Mouse (Mus musculus) yolk sac, embryonic 10.5 days (tissue): ENCODE measurements around the gene Ranbp3.

ENCODE experiments used
- DNase-seq: peaks from one replicate; pipeline ENCODE4 v3.0.0-alpha.2; 2017; ENCODE audit warnings: low spot score

The Ranbp3 gene

DNA sequence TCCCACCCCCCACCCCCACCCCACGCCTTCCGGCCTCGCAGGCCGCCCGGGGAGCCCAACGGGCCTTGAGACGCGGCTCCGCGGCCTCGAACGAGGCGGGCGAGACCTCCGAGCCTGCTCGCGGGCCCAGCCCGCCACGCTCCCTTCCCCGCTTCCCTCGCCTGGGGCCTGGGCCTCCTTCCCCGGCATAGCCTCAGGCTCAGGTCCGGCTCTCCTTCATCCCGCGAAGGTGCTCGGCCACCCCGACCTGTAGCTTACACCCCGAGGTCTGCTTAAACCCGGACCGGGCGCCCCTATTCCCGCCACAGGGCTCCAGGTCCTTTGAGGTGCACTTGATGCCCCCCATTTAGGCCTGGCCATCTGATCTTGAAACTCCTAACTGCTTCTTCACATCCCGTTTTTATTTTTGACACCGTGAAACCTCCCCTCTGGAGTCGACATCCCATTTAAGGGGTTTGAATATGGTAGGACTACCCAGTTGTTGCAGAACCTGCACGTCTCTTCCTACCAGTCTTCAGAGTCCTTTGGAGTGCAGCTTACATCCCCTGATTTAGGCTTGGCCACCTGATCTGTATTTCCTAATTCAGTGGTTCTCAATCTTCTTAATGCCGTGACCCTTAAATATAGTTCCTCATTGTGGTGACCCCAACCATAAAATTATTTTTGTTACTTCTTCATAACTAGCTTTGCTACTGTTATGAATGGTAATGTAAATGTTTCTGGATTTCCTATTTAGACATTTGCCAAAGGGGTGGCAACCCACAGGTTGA lies 738 bp downstream of the Ranbp3 start:
- DNase-seq = no peak

DNA sequence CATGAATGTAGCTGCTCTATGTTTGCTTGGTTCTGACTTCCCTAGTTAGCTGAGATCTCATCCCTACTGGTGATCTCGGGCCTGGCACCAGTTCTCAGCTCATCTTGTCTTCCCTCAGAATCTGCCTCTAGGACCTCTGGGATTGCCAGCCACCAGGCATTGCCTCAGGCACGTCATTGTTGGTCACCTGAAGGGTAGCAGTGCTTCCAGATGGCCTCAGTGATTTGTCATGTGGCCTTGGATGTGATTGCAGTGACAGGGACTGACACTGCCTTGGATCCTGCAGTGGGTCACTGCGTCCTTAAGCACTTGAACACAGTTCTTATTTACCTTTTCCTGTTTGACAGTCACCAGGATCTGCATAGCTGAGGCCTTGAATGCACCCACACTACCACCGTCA lies 8.7 kb downstream of the Ranbp3 start:
- DNase-seq = no peak

DNA sequence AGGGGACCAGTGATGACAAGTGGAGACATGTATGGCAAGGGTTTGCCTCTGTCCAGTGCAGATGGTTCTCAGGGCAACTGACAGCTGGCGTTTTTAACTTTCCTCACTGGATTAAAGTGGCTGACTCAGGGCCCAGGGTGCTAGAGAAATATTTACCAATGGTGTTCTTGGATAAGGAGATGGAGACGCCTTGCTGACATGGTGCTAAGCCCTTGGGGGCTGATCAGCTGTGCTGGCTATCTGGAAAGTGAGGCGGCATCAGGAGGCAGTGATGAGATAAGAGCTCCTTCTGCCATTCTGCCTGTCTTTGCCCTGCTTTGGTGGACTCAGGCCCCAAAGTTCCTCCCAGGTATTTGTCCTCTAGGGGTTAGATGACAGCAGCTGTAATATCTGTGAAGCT lies 9.8 kb downstream of the Ranbp3 start:
- peak; percentile 36 for DNase-seq

DNA sequence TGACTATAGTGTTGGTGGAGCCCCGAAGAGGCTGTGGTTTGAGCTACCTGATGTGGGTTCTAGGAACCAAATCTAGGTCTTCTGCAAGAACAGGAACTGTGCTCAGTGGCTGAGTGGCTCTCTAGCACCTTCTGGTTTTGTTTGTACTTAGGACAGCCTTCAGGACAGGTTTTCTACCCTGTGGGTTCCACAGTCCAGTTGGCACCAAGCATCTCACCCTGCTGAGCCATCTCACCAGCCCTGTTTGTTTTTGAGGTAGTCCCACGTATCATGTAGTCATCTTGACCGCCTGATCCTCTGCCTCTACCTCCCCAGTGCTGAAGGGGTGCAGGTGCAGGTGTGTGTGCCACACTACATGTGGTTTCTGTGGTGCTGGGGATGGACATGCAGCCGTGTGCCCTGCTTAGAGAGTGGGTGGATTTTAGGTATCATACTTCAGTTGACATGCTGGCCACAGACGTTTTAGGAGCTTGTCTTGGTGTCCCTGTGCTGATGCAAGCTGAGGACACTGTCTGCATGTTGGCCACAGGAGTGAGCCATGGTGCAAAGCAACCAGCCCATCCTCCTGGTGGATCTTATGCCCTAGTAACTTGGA lies 10.5 kb downstream of the Ranbp3 start:
- DNase-seq = no peak

DNA sequence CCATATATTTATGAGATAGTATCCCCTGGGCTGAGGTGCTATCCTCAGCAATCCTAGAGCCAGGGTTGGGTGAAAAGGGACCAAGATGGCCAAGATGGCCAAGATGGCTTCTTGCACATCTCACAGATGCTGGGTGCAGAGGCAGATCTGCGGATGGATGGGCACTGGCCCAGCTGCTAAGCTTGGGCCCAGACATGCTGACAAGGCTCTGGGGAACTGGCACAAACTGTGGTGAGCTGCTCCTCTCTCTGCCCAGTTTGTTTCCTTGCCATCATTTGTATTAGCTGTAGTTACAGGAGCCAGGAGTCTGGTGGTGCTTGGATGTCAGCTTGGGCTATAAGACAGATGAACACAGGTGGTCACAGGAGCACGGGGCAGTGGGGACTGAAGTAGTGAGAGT lies 11.6 kb downstream of the Ranbp3 start:
- DNase-seq = no peak

DNA sequence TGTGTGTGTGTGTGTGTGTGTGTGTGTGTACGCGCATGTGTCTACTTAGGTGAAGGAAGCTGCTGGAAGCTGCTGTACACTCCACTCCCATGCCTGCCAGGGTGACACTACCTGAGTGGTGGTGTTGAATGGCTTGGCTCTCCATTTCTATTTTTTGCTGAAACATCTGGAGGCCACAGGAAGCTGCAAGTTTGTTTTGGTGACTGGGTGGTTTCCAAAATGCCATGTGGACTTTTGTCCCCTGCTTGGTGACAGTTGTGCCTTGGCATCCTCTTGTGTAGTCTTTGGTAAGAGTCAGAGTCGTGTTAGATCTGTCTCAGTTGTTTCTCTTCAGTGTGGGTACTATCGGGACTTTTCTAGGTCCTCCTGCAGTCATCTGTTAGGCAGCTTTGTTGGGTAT lies 13.7 kb downstream of the Ranbp3 start:
- DNase-seq = no peak

DNA sequence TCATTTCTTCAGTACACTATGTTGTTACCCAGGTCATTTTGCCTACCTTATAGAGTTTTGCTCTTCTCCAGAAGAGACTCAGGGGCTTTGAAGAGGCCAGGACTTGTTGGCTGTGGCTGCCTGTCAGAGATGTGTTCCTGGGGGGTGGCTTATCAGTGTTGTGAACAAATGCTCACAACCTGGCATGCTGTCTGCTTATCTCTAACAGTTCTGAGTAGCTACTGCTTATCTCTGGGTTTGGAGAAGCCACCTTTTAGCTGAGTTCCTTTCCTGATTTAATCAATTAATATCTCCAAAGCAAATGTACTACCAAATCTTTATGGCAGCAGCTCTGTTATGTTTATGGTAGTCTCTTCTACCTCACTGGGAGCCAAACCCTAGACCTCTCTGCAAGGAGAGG lies 15.0 kb downstream of the Ranbp3 start:
- DNase-seq = peak; percentile 40

DNA sequence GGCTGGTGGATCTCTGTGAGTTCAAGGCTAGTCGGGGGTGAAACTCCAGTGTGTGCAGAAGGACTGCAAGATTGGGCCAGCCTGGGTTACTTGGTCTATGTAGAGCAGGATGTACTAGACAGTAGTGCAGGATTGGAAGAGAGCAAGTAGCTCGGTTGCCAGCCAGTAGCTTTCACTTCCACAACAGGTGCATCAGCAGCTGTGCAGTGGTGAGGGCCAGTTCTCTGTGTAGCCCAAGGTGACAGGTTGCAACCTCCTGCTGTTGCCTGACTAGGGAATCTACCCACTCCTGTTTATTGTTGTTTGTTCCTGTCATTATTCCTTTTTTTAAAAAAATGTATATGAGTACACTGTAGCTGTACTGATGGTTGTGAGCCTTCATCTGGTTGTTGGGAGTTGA lies 15.6 kb downstream of the Ranbp3 start:
- no peak for DNase-seq

DNA sequence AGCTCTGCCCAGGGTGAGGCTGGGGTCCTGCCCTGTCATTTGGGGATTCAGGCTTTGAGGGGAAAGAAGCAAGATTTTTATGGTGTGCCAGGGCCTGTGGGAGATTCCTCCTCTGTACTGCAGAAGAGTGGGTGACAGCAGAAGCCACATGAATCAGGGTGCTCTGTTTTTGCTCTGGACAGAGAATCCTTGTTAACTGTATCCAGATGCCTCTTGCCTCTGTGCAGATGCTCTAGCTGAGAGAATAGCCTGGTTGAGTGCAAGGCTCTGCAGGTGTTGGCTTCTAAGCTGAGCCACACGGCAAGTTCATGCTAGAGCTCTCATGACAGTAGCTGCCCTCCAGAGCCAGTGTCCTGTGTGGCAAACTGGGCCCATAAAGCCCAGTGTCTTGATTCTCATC lies 20.3 kb downstream of the Ranbp3 start:
- DNase-seq = no peak

DNA sequence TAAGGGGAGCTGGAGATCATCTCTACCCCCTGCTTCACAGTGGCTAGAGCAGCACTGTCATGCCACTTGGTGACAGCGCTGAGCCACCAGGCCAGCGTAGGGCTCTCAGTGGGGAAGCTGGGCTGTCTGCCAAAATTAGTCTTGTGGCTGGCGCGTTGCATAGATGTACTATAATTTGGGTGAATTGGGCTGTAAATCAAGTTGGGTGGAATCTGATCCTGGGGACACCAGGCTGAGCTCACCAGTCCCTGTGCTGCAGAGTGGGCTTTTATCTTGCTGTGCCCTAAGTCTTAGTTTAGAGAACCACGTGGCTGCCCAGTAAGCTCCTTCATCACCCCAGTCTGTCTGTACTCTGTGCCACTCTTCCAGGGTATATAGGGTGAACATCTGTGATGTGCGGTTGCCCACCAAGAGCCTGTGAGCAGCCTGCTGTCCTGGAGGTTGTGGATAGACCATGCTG lies 20.8 kb downstream of the Ranbp3 start:
- DNase-seq = no peak

DNA sequence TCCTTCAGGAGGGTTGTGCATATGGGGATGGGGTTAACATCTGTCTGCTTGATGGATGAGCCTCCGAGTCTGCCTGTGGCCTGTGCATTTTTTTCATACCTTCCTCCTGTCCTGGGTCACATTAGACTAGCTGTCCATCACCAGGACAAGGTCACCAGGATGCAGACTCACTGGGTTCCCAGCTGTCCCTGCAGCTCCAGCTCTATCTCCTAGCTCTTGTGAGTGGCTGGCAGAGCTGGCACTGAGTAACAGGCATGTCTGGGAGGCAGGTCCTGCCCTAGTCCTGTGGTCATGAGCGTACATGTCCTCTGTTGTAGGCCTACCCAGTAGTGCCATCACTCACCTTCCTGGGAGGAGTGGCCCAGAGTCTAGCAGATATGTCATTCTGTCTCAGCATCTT lies 27.4 kb downstream of the Ranbp3 start:
- no peak for DNase-seq

DNA sequence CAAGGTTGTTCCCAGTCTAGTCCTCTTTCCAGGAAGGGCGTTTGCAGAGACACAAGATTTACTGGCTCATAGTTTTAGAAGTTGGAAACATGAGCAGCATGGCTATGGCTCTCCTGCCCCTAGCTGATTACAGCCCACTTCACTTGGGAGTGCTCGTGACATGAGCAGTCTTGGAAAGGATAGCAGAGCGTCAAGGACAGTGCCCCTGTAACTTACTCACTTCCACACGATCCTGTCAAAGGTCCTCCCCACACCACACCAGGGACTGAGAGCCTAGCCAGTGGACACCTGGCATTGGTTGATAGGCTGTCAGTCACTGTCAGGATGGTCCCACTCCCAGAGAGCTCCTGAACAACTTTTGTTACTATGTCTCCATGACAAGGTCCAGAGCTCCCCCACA lies 29.9 kb downstream of the Ranbp3 start:
- DNase-seq = no peak

DNA sequence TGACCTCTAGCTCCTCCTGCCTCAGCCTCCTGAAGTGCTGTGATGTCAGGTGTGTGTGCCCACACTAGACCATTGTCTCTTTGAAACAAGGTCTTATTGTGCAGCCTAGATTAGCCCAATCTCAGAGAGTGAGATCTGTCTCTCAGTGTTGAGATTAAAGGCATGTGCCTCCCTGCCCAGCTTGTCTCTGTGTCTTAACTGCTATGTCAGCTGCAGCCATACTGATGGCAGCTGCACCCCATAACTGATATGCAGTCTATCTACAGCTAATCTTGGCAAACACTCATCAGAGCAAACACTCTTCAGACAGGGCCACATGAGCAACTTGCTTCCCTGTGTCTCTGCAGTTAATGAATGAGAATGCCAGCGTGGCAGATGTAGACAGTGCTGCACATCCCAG lies 33.4 kb downstream of the Ranbp3 start:
- DNase-seq = no peak

DNA sequence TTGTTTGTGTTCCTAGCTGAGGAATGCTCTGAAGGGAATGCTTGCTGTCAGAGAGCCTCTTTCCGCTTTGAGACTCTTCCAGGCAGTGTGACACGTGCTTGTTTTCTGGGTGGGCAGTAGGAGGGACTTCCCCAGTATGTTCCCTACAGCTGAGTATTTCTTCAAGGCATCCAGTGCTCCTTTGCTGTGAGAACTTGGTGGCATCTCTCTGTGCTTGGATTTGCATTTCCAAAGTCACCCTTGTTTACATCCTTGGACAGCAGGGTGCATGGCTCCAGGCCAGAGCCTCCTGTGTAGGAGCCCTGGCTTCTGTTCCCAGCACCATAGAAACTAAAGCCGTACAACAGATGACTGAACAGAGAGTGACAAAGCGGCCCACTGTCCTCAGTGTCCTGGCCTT lies 35.6 kb downstream of the Ranbp3 start:
- DNase-seq = no peak

DNA sequence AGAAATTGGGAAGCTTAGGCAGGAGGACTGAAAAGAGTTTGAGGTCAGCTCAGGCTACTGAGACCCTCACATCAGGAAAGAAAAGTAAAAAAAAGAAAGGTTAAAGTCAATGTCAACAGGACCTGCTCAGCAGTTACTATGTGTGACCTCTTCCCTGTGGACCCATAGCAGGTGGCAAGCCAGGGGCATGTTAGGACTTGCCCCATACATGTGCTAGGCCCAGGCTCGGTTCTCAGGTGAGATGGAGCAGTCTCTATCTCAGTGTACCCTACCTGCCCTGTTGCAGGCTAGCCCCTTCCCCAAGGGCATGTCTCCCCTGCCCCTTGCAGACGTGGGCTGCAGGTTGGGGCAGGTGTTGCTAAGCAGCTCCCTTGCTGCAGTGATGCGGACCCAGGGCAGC lies 36.6 kb downstream of the Ranbp3 start:
- no peak for DNase-seq

DNA sequence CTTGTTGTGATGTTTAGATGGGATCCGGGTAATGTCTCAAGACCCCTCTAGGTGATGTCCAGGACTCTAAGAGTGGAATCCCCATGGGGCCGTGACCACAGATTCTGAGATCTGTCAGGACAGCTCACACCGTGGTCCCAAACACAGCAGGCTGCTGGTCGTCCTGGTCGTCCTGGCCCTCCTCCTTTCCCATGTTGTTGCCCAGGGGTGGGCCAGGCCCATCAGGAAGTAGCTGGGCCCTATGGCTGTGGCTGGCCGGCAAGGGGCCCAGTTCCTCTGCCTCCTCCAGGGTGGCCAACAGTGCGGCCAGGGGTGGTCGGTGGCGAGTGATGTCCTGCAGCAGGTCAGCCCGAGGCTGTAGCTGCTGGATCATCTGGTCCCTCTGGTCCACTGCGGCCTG lies 42.3 kb downstream of the Ranbp3 start:
- no peak for DNase-seq

DNA sequence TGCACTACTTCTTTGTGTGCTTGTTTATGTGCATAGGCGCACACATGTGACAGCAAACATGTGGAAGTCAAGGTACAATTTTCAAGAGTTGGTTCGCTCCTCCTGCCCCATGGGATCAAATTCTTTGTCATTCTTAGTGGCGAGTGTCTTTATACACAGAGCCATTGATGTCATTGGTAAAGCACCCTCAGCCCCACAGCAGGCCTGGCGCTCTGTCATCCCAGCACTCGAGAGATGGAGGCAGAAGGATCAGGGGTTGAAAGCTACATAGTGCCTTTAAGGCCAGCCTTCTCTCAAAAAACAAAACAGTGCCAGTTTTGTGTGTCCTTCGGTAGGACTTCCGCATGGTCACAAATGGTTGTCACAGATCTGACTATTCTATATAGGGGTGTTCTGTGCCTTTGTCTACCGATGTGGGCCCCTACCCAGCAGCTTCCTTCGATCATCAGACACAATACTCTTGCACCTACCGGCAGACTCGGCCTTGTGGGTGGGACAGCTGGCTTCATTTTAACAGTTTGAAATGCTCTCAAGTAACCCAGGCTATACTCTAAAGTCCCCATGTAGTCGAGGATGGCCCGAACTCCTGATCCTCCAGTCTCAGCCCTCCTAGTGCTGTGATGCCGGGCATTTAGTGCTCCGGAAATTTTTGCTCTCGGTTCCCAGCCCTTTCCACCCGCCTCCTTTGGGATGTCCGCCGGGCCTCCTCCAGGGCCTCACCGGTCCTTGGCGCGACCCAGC lies 43.0 kb downstream of the Ranbp3 start:
- no peak for DNase-seq

DNA sequence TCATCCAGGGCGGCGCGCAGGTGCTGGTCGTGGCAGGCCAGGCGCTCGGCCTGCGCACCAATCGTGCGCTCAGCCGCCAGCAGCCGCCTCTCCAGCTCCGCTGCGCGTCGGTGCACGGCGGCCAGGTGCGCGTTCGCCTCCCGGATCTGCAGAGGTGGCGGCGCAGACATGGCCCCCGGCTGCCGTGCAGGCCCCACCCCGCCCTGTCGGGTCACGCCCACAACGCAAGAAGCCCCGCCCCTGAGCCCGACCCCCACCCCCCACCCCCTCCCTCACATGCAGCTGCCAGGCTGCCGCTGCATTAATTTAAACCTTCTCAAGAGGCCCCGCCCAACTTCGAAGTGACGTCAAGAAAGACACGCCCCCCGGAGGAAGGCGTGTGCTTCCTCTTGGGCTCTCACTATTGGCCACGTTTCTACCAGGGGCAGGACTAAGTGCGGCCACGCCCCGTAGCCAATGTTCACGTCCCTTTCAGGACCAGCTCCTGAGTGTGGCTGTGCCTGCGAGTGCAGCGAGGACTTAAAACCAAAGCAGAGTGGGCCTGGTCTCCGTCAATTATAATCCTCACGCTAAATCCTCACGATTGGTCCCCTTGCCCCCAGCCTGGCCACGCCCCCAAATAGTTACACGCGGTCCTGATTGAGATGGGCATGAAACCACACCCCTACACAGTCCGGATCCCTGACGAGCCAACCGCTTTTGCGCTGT lies 43.7 kb downstream of the Ranbp3 start:
- DNase-seq = peak; percentile 99

DNA sequence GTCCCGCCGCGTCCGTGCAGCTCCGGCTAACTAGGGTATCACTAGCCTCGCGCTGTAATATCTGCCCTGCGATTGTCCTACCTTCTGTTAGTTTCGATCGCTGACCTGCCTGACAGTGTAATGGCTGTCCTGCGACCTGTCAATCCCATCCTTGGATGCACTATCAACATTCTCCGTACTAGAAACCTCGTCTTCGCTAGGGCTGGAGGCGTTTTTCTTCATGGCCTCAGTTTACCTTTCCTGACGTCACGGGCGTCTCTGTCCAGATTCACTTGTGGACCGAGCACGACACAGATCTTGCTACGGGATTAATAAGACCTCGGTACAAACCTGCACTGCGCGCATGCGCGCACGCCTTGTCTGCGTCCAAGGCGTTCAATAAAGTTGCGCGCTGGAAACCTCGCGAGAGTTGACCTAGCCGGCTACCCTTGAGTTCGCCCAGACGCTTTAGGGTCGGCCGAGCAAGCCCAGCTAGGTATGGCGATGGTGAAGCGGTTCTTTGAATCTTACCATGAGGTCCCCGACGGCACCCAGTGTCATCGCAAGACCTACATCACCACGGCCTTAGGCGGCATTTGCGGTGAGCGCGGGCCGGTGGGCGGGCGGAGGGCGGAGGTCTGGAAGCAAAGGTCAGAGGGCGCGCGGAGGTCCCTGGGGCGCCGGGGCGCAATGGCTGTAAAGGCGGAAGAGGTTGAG lies 44.4 kb downstream of the Ranbp3 start, which contains the start of the genes Ndufa11 and Vmac:
Gene Ndufa11, plus strand, starts transcription at position 405 of the 696 bp plus-strand sequence.
Gene Vmac, minus strand, starts transcription at position 660 of the 696 bp plus-strand sequence.
- DNase-seq = peak; percentile 95

DNA sequence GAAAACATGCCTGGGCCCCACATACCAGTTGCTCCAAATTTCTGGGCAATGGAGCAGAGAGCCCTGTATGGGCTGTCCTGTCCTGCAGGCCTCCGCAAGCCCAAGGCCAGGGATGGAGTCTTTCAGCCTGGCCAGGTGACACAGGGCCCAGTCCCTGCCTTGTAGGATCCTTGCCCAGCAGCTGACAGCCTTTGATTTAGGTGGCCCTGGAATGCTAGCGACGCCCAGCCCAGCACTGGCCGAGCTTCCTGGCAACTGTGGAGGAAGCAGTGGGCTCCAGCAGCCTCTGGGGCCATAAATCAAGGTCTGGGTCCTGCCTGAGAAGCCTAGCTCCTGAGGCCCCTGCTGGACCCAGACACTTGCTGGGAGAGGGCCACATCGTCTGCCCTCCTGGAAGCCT lies 49.3 kb downstream of the Ranbp3 start:
- DNase-seq = no peak

DNA sequence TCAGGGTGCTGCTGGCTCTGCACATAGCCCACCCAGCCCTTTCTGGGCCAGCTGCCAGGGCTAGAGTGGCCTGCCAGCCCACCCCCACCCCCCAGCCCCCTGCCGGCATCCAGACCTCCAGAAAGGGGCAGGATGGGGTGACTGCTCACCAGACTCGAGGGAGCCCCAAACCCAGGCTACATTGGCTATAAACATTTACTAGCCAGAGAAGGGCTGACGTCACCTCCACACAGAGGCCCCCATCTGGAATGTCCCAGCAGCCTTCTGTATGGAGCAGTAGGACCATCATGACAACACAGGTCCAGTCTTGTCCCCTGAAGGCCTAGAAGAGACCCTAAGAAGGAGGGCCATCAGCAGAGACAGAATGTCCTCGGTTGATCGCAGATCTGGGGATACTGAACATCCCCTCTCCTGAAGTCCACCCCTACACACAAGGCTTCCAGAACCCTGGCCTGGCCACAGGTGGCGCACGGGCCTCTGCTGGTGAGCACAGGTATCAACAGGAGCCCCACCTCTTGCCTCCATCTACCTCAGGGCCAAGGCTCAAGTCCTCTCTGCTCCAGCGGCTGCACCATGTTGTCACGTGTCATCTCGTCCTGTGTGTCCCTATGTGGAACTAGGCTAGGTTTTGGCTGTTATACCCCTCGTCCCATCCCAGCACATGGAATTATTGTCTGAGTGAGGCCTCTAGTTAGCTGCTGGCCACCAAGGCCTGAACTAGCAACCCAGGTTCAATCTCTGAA lies 50.5 kb downstream of the Ranbp3 start:
- DNase-seq = no peak
